Mouse (Mus musculus) right cerebral cortex, postnatal 36 days (tissue): ENCODE data around the gene B3gnt2.
A peak's percentile ranks its signal among the peaks of the same experiment; 100 is the strongest.

Source experiments
- DNase-seq, 2 experiments: peaks; one replicate each; pipeline ENCODE4 v3.0.0; 2022; ENCODE audit warnings: low spot score in 2 of 2, mixed read lengths in 1 of 2

B3gnt2 gene

GRCm38 (mm10) chr11:22733936-22734335 is 126.8 kb downstream of the B3gnt2 start:
- no peak for DNase-seq

- no peak for DNase-seq
These were observed 127.9 kb downstream of the B3gnt2 start for GRCm38 (mm10) chr11:22732907-22733306.

GRCm38 (mm10) chr11:22723096-22723495 is 137.7 kb downstream of the B3gnt2 start:
- DNase-seq, result no peak

- peak; percentile 9 to 50 for DNase-seq
These were observed 140.7 kb downstream of the B3gnt2 start for GRCm38 (mm10) chr11:22720096-22720495.

GRCm38 (mm10) chr11:22719570-22719969 is 141.2 kb downstream of the B3gnt2 start:
- DNase-seq, result peak in 1 of 2 experiments; percentile 15

- no peak for DNase-seq
These were observed 142.7 kb downstream of the B3gnt2 start for GRCm38 (mm10) chr11:22718036-22718435.

GRCm38 (mm10) chr11:22711327-22711726 is 149.4 kb downstream of the B3gnt2 start:
- no peak for DNase-seq

GRCm38 (mm10) chr11:22710596-22710995 is 150.2 kb downstream of the B3gnt2 start:
- no peak for DNase-seq
